Mouse (Mus musculus): ENCODE results near the gene Relch.

Gene Relch

GRCm38 (mm10) chr1:105795705-105796104 lies 132.0 kb downstream of the Relch start:
- no peak for DNase-seq (ENCODE audit: low spot score)

GRCm38 (mm10) chr1:105800570-105800969 lies 136.9 kb downstream of the Relch start:
- DNase-seq (ENCODE audit: low spot score), result no peak

- DNase-seq (ENCODE audit: low spot score), result no peak
Measured at GRCm38 (mm10) chr1:105801252-105801651, 137.6 kb downstream of the Relch start.

- DNase-seq (ENCODE audit: low spot score), result no peak
Measured at GRCm38 (mm10) chr1:105802941-105803340, 139.3 kb downstream of the Relch start.

- DNase-seq (ENCODE audit: low spot score), result no peak
Measured at GRCm38 (mm10) chr1:105804285-105804684, 140.6 kb downstream of the Relch start.

All from ovary, postnatal 36 days (tissue).